Mouse (Mus musculus) c-Kit-positive CD71-negative TER-119-negative erythroid progenitor cells, embryonic 14.5 days (primary cell): ENCODE measurements around the gene Stab1.
A peak's percentile ranks its signal among the peaks of the same experiment; 100 is the strongest.

Source experiments
- DNase-seq: peaks from one replicate; pipeline ENCODE4 v3.0.0-alpha.2; 2013; ENCODE audit warnings: low read depth

Gene Stab1

DNA sequence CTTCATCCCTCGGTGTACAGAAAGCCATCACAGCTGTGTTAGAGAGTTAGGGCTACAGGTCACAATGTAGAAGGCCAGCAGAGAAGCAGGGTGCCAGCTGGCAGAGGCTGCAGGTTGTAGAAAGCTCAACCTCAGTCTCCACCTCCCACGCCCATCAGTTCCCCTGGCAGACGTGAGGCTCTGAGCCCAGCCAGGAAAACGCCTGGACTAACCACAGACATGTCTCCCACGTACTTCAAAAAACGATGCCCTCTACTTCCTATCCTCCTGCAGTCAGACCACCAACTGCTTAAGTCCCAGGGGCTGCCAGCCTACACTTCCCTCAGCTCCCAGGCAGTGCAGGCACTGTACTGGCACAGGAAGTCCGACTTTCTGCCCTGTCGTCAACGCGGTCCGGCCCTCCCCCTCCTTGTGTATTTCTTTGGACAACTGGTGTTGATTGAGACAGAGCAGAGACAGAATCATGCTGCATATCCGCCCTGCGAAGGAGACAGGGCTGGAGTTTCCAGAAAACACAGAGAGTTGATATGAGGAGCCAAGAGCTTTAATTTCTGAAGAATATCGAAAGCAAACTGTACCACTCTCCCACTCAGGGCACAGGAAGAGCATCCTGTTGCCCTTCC, 26.6 kb upstream of the Stab1 start:
- no peak for DNase-seq

- no peak for DNase-seq
These were observed 26.0 kb upstream of the Stab1 start for GRCm38 (mm10) chr14:31194441-31194840.

GRCm38 (mm10) chr14:31193791-31194190, 25.4 kb upstream of the Stab1 start:
- DNase-seq, result no peak

GRCm38 (mm10) chr14:31191936-31192335, 23.5 kb upstream of the Stab1 start:
- no peak for DNase-seq

- no peak for DNase-seq
These were observed 20.9 kb upstream of the Stab1 start for GRCm38 (mm10) chr14:31189348-31189747.

GRCm38 (mm10) chr14:31188771-31189181, 20.3 kb upstream of the Stab1 start:
- no peak for DNase-seq

- no peak for DNase-seq
These were observed 18.2 kb upstream of the Stab1 start for GRCm38 (mm10) chr14:31186656-31187055.

DNA sequence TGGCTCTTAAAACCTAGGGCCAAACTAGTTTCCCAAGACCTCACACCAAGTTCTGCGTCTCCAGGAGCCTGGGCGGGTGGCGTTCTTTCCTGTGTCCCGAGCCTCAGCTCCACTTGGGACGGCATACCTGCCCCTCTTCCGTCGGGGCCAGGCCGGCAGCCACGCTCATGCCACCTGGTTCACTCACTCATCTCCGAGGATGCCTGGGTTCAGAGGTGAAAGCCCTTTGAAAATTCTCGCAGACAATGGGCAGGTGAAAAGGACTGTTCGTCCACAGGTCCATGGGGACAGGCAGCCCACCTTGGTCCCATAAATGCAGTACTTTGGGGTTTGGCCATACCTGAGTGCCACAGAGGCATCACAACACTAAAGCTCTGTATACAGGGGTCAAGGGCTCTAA, 15.8 kb upstream of the Stab1 start:
- no peak for DNase-seq

GRCm38 (mm10) chr14:31183541-31183940, 15.1 kb upstream of the Stab1 start:
- no peak for DNase-seq

GRCm38 (mm10) chr14:31182786-31183290, 14.4 kb upstream of the Stab1 start:
- no peak for DNase-seq

- DNase-seq, result no peak
These were observed 13.1 kb upstream of the Stab1 start for GRCm38 (mm10) chr14:31181512-31181911.

GRCm38 (mm10) chr14:31179677-31180365, 11.4 kb upstream of the Stab1 start:
- DNase-seq, result no peak

GRCm38 (mm10) chr14:31177715-31178114, 9.3 kb upstream of the Stab1 start:
- no peak for DNase-seq

- no peak for DNase-seq
These were observed 8.8 kb upstream of the Stab1 start for GRCm38 (mm10) chr14:31177287-31177686.

DNA sequence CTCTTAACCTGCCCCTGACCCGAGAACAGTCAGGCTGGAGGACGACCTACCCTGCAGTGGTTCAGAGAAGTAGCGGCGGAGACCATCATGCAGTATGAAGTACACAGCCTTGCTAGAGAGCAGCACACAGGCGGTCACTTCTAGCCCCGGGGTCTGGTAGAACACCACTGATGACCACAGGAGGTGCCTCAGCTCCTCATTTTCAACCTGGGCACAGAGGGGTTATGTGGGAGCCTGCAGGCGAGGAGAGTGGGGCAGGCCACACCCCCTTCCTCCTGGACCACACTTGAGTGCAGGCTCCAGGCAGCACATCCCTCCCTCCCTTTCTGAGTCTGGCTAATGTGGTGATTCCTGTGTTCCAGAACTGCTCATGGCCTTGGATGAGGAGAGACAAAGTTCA, 5.1 kb upstream of the Stab1 start:
- no peak for DNase-seq

DNA sequence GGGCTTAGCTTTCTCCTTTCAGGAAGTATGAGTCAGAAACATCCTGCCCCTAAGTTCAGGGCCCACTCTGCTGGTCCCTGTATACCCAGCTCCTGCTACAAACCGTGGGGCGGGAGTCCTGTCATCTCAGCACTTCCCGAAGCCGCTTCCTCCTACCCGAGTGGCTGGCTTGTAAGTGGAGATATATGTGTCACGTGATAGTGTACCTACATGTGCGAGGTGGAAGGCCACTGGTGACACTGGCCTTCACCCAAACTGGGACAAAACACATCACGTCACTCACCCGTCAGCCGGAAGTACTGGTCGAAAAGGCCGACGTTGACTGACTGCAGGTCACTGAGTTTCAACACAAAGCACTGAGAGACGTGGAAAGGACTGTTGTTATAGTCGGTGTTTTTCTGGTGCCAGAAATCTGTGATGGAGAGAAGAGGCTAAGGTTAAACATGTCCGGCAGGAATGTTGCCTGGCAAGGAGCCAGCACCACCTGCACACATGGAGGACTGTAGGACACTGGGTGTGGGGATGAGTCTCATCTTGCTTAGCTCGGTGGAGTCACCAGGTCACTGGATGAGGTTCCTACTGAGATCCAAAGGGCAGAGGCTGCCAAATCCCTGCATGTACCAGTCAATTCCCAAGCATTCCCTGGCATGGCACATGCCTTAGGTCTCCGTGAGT, 4.5 kb upstream of the Stab1 start:
- DNase-seq, result no peak

DNA sequence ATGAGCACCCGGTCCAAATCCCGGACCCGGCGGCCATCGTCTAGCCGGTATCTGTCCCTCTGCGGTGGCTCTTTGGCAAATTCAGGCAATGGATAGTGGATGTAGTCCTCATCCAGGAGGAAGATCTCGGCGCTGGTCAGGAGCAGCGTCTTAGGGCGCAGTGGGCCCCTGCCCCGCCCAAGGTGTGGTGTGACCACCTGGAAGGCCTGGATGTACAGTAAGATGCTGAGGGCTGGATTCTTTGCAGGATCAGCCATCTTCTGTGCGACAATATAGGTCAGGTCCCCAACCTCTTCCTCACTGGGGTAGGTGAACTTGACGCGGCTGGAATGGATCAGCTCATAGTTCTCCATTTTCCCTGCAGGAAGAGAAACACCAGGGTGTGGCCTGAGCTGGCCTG, 3.4 kb upstream of the Stab1 start:
- no peak for DNase-seq

DNA sequence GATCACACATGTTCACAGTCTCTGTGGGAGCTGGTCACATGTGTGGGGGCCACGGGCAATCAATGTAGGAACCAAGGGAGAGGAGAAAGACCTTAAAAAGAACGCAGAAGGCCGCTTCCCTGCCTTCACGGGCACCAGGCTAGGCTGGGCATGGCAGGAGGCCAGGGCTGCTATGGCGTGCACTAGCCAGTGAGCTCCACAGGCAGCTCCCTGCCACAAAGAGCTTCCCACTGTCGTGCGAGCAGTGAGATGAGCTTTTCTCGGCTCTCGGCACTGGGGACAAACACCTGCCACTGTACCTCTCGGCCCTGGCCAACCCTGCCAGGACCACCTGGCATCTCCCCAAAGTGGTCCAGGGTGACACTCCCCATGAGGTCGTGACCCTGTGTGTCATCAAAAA, 2.9 kb upstream of the Stab1 start:
- DNase-seq, result no peak

DNA sequence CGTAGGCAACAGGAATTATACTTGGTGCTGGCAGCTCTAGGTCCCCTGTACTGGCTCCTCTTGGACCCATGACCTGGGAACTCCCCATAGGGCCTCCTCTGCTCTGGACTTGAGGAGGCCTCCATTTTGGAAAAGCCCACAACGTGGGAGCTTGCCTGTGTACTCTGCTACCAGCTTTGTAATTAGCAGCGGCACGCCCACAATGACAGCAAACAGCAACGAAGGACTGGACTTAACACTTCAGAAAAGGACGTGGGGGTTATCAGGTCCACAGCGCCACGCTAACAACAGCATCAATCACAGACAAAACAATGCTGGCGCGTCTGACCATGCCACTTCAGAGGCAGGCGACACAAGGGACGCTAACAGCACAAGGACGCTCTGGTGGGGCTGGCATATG, 2.5 kb upstream of the Stab1 start:
- DNase-seq, result no peak

- peak; percentile 34 for DNase-seq
These were observed 1.1 kb upstream of the Stab1 start for GRCm38 (mm10) chr14:31169508-31169907.

DNA sequence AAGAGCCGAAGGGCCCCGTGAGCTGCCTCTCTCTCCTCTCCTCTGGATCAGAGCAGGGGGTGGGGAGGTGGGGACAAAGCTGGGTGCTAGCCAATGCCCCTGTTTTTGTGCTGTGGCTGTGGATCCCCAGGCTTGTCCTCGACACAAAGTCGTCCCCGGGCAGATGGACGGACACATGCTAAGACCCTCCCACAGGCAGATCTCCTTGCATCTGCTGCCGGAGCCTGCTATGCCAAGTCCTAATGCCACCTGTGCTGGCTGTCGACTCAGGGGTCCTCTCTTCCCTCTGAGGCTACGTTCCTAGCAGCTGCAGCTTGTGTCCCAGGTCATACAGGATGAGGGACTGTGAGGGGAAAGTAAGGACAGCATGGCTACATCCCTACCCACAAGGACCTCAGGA, 1.6 kb downstream of the Stab1 start:
- DNase-seq, result no peak

- peak; percentile 49 for DNase-seq
These were observed 2.3 kb downstream of the Stab1 start for GRCm38 (mm10) chr14:31165991-31166630.

- DNase-seq, result no peak
These were observed 3.0 kb downstream of the Stab1 start for GRCm38 (mm10) chr14:31165458-31165857.
